Mouse (Mus musculus): ENCODE measurements around the gene Gmip. TPM values are rescaled to one million over a fixed set of nuclear protein-coding genes. Genes with fewer than 3 reads are reported as not detected.

Gmip gene
- polyA plus RNA-seq, 1 experiment from 2014 or later, result 6.0 TPM

DNA sequence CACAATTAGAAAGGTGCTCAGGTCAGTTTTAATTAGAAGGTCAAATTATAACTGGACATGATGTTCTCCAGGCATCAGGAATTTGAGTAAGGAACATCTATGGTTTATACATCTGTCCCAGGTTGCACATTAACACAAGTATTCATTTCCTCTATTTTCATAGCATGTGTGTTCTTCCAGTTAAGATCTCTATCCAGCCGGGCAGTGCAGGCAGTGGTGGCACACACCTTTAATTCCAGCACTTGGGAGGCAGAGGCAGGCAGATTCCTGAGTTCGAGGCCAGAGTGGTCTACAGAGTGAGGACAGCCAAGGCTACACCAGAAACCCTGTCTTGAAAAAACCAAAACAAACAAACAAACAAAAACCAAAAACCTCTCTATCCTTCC is 33.3 kb upstream of the Gmip start:
- TF ChIP-seq EP300 (optimal IDR thresholded peaks at IDR 0.05) (no peak), CTCF (IDR thresholded peaks at IDR 0.05; ENCODE audit: low read depth) (no peak)
- Histone ChIP-seq H3K27ac (replicated peaks) (no peak overlapping the region), H3K9me3 (ENCODE audit: control insufficient read depth, low read length) (no peaks in the 10 kb centered on the region), H3K4me3 (ENCODE audit: low read depth, low read length) (peak overlapping the region; percentile 82; the same call in 1 of the 2 replicates), H3K27me3 (ENCODE audit: control insufficient read depth, insufficient read depth, low read length) (no peaks in the 10 kb centered on the region), H3K4me2 (replicated peaks; ENCODE audit: low read depth) (0 out of 2 replicates have a peak overlapping the region, but pooled peaks have one; percentile 12), H3K9ac (ENCODE audit: low read length) (no peak overlapping the region), H3K4me1 (replicated peaks; ENCODE audit: control insufficient read depth, insufficient read depth) (no peaks in the 10 kb centered on the region; the same call in 1 of the 2 replicates), H3K36me3 (ENCODE audit: control insufficient read depth, insufficient read depth, low read length) (peaks cover under 1% of the 10 kb centered on the region; the same call in 1 of the 2 replicates)
- no peak for ATAC-seq (ENCODE audit: low FRiP score, low TSS enrichment)
- 45% methylated on average over 2 of the region's 2 CpGs for WGBS
- no peak for DNase-seq (ENCODE audit: low spot score)

GRCm38 (mm10) chr8:69777111-69777510 is 31.4 kb upstream of the Gmip start:
- H3K27ac ChIP-seq (replicated peaks), result no peak overlapping the region
- H3K4me3 ChIP-seq (ENCODE audit: low read depth, low read length), result no peak overlapping the region
- no peak for TF ChIP-seq CTCF (IDR thresholded peaks at IDR 0.05; ENCODE audit: low read depth)
- TF ChIP-seq EP300 (optimal IDR thresholded peaks at IDR 0.05), result no peak
- DNase-seq (ENCODE audit: low spot score), result peak; percentile 11
- ATAC-seq (ENCODE audit: low FRiP score, low TSS enrichment), result no peak
- H3K36me3 ChIP-seq (ENCODE audit: control insufficient read depth, insufficient read depth, low read length), result no peaks in the 10 kb centered on the region
- WGBS, result 61% methylated on average over 9 of the region's 12 CpGs
- no peak overlapping the region for H3K9ac ChIP-seq (ENCODE audit: low read length)
- no peaks in the 10 kb centered on the region for H3K27me3 ChIP-seq (ENCODE audit: control insufficient read depth, insufficient read depth, low read length)
- H3K4me2 ChIP-seq (replicated peaks; ENCODE audit: low read depth), result no peak overlapping the region
- H3K4me1 ChIP-seq (replicated peaks; ENCODE audit: control insufficient read depth, insufficient read depth), result no peaks in the 10 kb centered on the region; the same call in 1 of the 2 replicates
- H3K9me3 ChIP-seq (ENCODE audit: control insufficient read depth, low read length), result no peaks in the 10 kb centered on the region

DNA sequence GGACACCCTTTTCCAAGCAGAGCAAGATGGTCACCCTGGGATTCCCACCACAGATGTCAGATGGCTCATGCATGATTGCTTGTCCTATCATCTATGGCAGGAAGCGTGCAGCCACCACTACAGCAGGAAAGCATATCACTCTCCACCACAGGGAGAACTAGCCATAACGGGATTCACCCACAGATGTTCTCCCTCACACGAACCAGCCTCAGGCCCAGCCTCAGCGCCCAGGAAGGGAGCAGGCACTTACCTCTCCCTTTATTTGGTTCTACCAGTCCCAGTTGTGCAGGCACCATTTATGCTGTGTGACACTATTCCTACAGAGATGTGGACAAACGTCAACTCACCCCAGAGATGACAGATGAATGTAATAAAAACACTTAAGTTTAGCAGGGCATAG is 19.4 kb upstream of the Gmip start:
- no peak for TF ChIP-seq EP300 (optimal IDR thresholded peaks at IDR 0.05)
- no peak for TF ChIP-seq CTCF (IDR thresholded peaks at IDR 0.05; ENCODE audit: low read depth)
- Histone ChIP-seq H3K27me3 (ENCODE audit: control insufficient read depth, insufficient read depth, low read length) (no peaks in the 10 kb centered on the region), H3K36me3 (ENCODE audit: control insufficient read depth, insufficient read depth, low read length) (peaks cover 4% of the 10 kb centered on the region; the same call in 1 of the 2 replicates), H3K9me3 (ENCODE audit: control insufficient read depth, low read length) (no peaks in the 10 kb centered on the region), H3K4me1 (replicated peaks; ENCODE audit: control insufficient read depth, insufficient read depth) (no peaks in the 10 kb centered on the region), H3K9ac (ENCODE audit: low read length) (no peak overlapping the region), H3K4me2 (replicated peaks; ENCODE audit: low read depth) (no peak overlapping the region), H3K4me3 (ENCODE audit: low read depth, low read length) (no peak overlapping the region), H3K27ac (replicated peaks) (no peak overlapping the region)
- ATAC-seq (ENCODE audit: low FRiP score, low TSS enrichment) (no peak), DNase-seq (ENCODE audit: low spot score) (no peak)
- WGBS, result 81% methylated on average over 5 of the region's 5 CpGs

- H3K36me3 ChIP-seq (ENCODE audit: control insufficient read depth, insufficient read depth, low read length), result peaks cover 4% of the 10 kb centered on the region; the same call in 1 of the 2 replicates
- H3K27me3 ChIP-seq (ENCODE audit: control insufficient read depth, insufficient read depth, low read length), result no peaks in the 10 kb centered on the region
- no peak overlapping the region for H3K27ac ChIP-seq (replicated peaks)
- WGBS, result 68% methylated on average over 5 of the region's 5 CpGs
- H3K4me3 ChIP-seq (ENCODE audit: low read depth, low read length), result no peak overlapping the region
- DNase-seq (ENCODE audit: low spot score) (no peak), ATAC-seq (ENCODE audit: low FRiP score, low TSS enrichment) (no peak)
- H3K9ac ChIP-seq (ENCODE audit: low read length), result no peak overlapping the region
- TF ChIP-seq EP300 (optimal IDR thresholded peaks at IDR 0.05), result no peak
- TF ChIP-seq CTCF (IDR thresholded peaks at IDR 0.05; ENCODE audit: low read depth), result no peak
- no peaks in the 10 kb centered on the region for H3K9me3 ChIP-seq (ENCODE audit: control insufficient read depth, low read length)
- no peaks in the 10 kb centered on the region for H3K4me1 ChIP-seq (replicated peaks; ENCODE audit: control insufficient read depth, insufficient read depth)
- H3K4me2 ChIP-seq (replicated peaks; ENCODE audit: low read depth), result no peak overlapping the region
These were observed 18.7 kb upstream of the Gmip start for GRCm38 (mm10) chr8:69789731-69790130.

- Histone ChIP-seq H3K4me3 (ENCODE audit: low read depth, low read length) (peak overlapping the region; percentile 100), H3K27ac (replicated peaks) (no peak overlapping the region), H3K4me2 (replicated peaks; ENCODE audit: low read depth) (peak overlapping the region; percentile 87), H3K4me1 (replicated peaks; ENCODE audit: control insufficient read depth, insufficient read depth) (no peaks in the 10 kb centered on the region), H3K36me3 (ENCODE audit: control insufficient read depth, insufficient read depth, low read length) (peaks cover 9% of the 10 kb centered on the region; the same call in 1 of the 2 replicates), H3K9me3 (ENCODE audit: control insufficient read depth, low read length) (no peaks in the 10 kb centered on the region), H3K27me3 (ENCODE audit: control insufficient read depth, insufficient read depth, low read length) (no peaks in the 10 kb centered on the region), H3K9ac (ENCODE audit: low read length) (peak overlapping the region; percentile 94)
- WGBS, result 29% methylated on average over 11 of the region's 11 CpGs
- ATAC-seq (ENCODE audit: low FRiP score, low TSS enrichment), result no peak
- TF ChIP-seq EP300 (optimal IDR thresholded peaks at IDR 0.05), result no peak
- no peak for DNase-seq (ENCODE audit: low spot score)
These were observed 18.1 kb upstream of the Gmip start for GRCm38 (mm10) chr8:69790364-69790763.

GRCm38 (mm10) chr8:69790773-69791367 is 17.6 kb upstream of the Gmip start, which contains the start of the genes Atp13a1 and Zfp866:
Gene Atp13a1 (plus strand): TSS chr8:69791163.
Gene Zfp866 (minus strand): TSS chr8:69791178.
- peak within 1 kb of the TSS; percentile 94 for H3K9ac ChIP-seq (ENCODE audit: low read length)
- peaks cover 11% of the 10 kb centered on the region; the same call in 1 of the 2 replicates for H3K36me3 ChIP-seq (ENCODE audit: control insufficient read depth, insufficient read depth, low read length)
- H3K9me3 ChIP-seq (ENCODE audit: control insufficient read depth, low read length), result no peaks in the 10 kb centered on the region
- H3K4me2 ChIP-seq (replicated peaks; ENCODE audit: low read depth), result peak within 1 kb of the TSS; percentile 87
- DNase-seq (ENCODE audit: low spot score) (peak; percentile 90), ATAC-seq (ENCODE audit: low FRiP score, low TSS enrichment) (peak; percentile 93)
- WGBS, result under 1% methylated on average over 37 of the region's 38 CpGs
- peak within 1 kb of the TSS; percentile 83 for H3K27ac ChIP-seq (replicated peaks)
- H3K4me1 ChIP-seq (replicated peaks; ENCODE audit: control insufficient read depth, insufficient read depth), result no peaks in the 10 kb centered on the region
- TF ChIP-seq EP300 (optimal IDR thresholded peaks at IDR 0.05) (no peak), CTCF (IDR thresholded peaks at IDR 0.05; ENCODE audit: low read depth) (peak; percentile 23; the same call in 1 of the 2 replicates)
- no peaks in the 10 kb centered on the region for H3K27me3 ChIP-seq (ENCODE audit: control insufficient read depth, insufficient read depth, low read length)
- peak within 1 kb of the TSS; percentile 100 for H3K4me3 ChIP-seq (ENCODE audit: low read depth, low read length)
